Mouse (Mus musculus): ENCODE data around the gene Mospd3. TPM values are rescaled to one million over a fixed set of nuclear protein-coding genes. Genes with fewer than 3 reads are reported as not detected.

Gene Mospd3
- 10 to 100 TPM; 31.1 to 35.3 TPM for total RNA-seq (2021)
- long read RNA-seq, experiment 1, transcript Mospd3-202 (5 exons, 1,318 nt) = major isoform, 12 of 13 reads
- long read RNA-seq, experiment 1, partial matches to known transcripts = 0 of 13 reads
- long read RNA-seq, experiment 1, other reads (novel, unspliced or antisense) = 0 of 13 reads
- long read RNA-seq, experiment 2, transcript Mospd3-202 (5 exons, 1,318 nt) = major isoform, 23 of 26 reads
- long read RNA-seq, experiment 2, partial matches to known transcripts = 0 of 26 reads
- long read RNA-seq, experiment 2, other reads (novel, unspliced or antisense) = 2 of 26 reads

GRCm38 (mm10) chr5:137600619-137601364 lies at the start of gene Mospd3:
Gene Mospd3, minus strand, starts transcription at chr5:137601058.
- DNase-seq (ENCODE audit: low spot score in 2 of 2) = peak; percentile 92 to 96

GRCm38 (mm10) chr5:137649669-137650571 lies 49.1 kb upstream of the Mospd3 start:
- DNase-seq (ENCODE audit: low spot score in 2 of 2) = peak in 1 of 2 experiments; percentile 54

GRCm38 (mm10) chr5:137649251-137649650 lies 48.4 kb upstream of the Mospd3 start:
- DNase-seq (ENCODE audit: low spot score in 2 of 2) = no peak

- no peak for DNase-seq (ENCODE audit: low spot score in 2 of 2)
Observed at GRCm38 (mm10) chr5:137647827-137648601, 47.2 kb upstream of the Mospd3 start.

- no peak for DNase-seq (ENCODE audit: low spot score in 2 of 2)
Observed at GRCm38 (mm10) chr5:137645652-137646091, 44.8 kb upstream of the Mospd3 start, which contains the start of gene Irs3. Gene Irs3, minus strand, starts transcription at chr5:137645714.

- DNase-seq (ENCODE audit: low spot score in 2 of 2) = peak in 1 of 2 experiments; percentile 39
Observed at GRCm38 (mm10) chr5:137645091-137645651, 44.3 kb upstream of the Mospd3 start.

- DNase-seq (ENCODE audit: low spot score in 2 of 2) = no peak
Observed at GRCm38 (mm10) chr5:137644484-137644883, 43.6 kb upstream of the Mospd3 start.

GRCm38 (mm10) chr5:137642886-137643285 lies 42.0 kb upstream of the Mospd3 start:
- DNase-seq (ENCODE audit: low spot score in 2 of 2) = no peak

GRCm38 (mm10) chr5:137641054-137641453 lies 40.2 kb upstream of the Mospd3 start, which contains the start of gene Sap25:
Gene Sap25, plus strand, starts transcription at chr5:137641334.
- DNase-seq (ENCODE audit: low spot score in 2 of 2) = no peak

GRCm38 (mm10) chr5:137639472-137639871 lies 38.6 kb upstream of the Mospd3 start:
- DNase-seq (ENCODE audit: low spot score in 2 of 2) = no peak

- DNase-seq (ENCODE audit: low spot score in 2 of 2) = no peak
Observed at GRCm38 (mm10) chr5:137633397-137634084, 32.7 kb upstream of the Mospd3 start.

- DNase-seq (ENCODE audit: low spot score in 2 of 2) = no peak
Observed at GRCm38 (mm10) chr5:137631591-137631990, 30.7 kb upstream of the Mospd3 start.

GRCm38 (mm10) chr5:137631171-137631570 lies 30.3 kb upstream of the Mospd3 start:
- DNase-seq (ENCODE audit: low spot score in 2 of 2) = no peak

GRCm38 (mm10) chr5:137630602-137631001 lies 29.7 kb upstream of the Mospd3 start:
- no peak for DNase-seq (ENCODE audit: low spot score in 2 of 2)

- DNase-seq (ENCODE audit: low spot score in 2 of 2) = no peak
Observed at GRCm38 (mm10) chr5:137629906-137630545, 29.2 kb upstream of the Mospd3 start.

- peak in 1 of 2 experiments; percentile 42 for DNase-seq (ENCODE audit: low spot score in 2 of 2)
Observed at GRCm38 (mm10) chr5:137629306-137629721, 28.5 kb upstream of the Mospd3 start.

- peak; percentile 93 to 98 for DNase-seq (ENCODE audit: low spot score in 2 of 2)
Observed at GRCm38 (mm10) chr5:137628498-137629305, 27.8 kb upstream of the Mospd3 start, which contains the start of the genes Fbxo24, Lrch4 and Gm20605. Gene Fbxo24, minus strand, starts transcription at chr5:137629002. Gene Lrch4, plus strand, starts transcription at chr5:137629121. Gene Gm20605, plus strand, starts transcription at chr5:137629175.

- no peak for DNase-seq (ENCODE audit: low spot score in 2 of 2)
Observed at GRCm38 (mm10) chr5:137627991-137628390, 27.1 kb upstream of the Mospd3 start.
